Mouse (Mus musculus) testis, postnatal 14 days (tissue): Measurements from ENCODE around the gene Foxn3.
"Not testable (repeated sequence)": the region's sequence is repeated elsewhere in the genome, so short reads cannot be mapped to it uniquely, and the experiment has no call there.

Experiments used
- DNase-seq: peaks from one replicate; pipeline ENCODE4 v3.0.0; 2021; ENCODE audit warnings: low spot score

Foxn3 gene

GRCm38 (mm10) chr12:99221087-99221846, 342.1 kb downstream of the Foxn3 start:
- DNase-seq = no peak

GRCm38 (mm10) chr12:99220333-99220732, 343.0 kb downstream of the Foxn3 start:
- DNase-seq = no peak

DNA sequence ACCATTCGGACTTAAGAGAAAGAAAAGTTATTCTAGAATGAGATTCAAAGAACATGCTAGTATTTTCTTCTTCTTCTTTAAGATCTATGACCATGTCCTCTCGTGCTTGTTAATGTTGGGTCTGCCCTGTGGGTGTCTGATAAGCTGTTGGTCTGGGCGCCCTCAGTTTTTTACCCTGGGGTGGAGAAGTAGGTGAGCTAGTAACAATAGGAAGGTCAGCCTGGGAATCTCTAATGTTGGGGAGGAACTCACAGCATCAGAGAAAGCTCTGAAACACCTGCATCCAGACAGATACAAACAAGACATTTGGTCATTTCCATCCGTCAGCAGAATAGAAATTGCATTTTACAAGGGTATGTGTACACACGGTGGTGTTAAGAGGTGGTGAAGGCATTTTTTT, 343.6 kb downstream of the Foxn3 start:
- DNase-seq = no peak

- no peak for DNase-seq
Observed at GRCm38 (mm10) chr12:99217145-99217698, 346.2 kb downstream of the Foxn3 start.

GRCm38 (mm10) chr12:99216341-99216761, 347.0 kb downstream of the Foxn3 start:
- no peak for DNase-seq

GRCm38 (mm10) chr12:99215521-99216255, 347.7 kb downstream of the Foxn3 start:
- no peak for DNase-seq

- DNase-seq = no peak
Observed at GRCm38 (mm10) chr12:99214098-99214497, 349.3 kb downstream of the Foxn3 start.

DNA sequence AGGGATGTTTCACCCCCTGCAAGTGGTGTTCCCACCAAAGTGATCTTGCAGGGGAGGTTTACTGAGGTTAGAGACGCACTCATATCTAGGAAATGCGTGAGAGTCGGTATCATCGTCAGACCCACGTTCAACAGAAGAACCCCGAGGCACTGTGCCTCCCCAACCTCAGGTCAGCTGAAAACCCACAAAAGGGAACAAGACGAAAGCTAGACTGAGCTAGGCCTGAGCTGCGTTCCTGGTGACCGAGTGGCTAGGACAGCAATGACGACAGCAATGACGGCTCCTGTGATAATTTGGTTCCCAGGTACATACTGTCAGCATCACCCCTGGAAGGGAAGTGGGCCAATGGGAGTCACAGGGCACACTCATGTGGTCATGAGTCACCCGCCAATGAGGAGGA, 350.2 kb downstream of the Foxn3 start:
- DNase-seq = no peak

- DNase-seq = no peak
Observed at GRCm38 (mm10) chr12:99209801-99210200, 353.6 kb downstream of the Foxn3 start.

DNA sequence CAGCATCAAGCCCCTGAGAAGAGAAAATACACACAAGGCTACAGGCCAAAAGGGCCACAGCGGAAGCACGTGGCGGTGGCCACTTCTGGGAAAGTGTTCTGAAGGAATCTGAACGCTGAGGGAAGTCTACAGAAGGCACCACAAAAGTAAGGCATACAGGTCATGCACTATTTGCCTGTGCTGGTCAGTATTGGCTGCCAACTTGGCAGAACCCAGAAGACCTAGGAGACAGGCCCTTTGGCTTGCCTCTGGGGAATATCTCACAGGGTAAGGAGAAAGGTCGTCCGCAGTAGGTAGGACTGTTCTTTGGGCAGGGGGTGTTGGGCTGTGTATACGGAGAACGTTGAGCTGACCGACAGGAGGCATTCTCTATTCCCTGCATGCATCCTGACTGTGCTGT, 355.1 kb downstream of the Foxn3 start:
- no peak for DNase-seq

- no peak for DNase-seq
Observed at GRCm38 (mm10) chr12:99207014-99207612, 356.3 kb downstream of the Foxn3 start.

GRCm38 (mm10) chr12:99205734-99206133, 357.6 kb downstream of the Foxn3 start:
- no peak for DNase-seq

- DNase-seq = no peak
Observed at GRCm38 (mm10) chr12:99199124-99199483, 364.3 kb downstream of the Foxn3 start.

DNA sequence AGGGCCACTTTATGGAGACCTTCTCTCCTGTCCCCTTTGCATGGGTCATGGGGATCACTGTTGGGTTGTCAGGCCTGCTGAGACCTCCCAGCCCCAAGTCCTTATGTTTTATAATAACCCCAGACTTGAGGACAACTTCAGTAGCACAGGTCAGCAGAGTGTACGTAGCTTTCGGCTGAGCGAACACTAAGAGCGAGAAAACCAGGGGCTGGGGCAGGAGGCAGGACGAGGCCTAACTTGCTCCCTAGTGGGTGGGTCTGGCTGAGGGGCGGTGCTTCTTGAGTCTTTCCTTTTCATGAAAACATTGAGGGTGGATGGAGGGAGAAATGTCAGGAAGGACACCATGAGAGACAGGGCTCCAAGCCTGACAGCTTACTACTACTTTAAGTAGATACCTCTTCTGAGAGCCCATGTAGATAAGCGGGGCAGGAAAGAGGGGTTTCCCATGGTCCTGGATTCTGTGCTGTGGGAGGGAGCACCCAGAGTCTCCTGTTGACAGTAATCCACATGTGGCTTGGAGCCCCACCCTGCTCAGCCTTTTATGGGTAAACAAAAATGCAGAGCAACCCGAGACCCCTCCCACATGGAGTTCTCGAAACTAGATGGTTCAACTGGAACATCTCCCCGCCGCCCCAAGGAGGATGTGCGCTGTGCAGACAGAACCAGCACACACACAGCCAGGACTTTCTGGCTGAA, 364.8 kb downstream of the Foxn3 start:
- DNase-seq = no peak

DNA sequence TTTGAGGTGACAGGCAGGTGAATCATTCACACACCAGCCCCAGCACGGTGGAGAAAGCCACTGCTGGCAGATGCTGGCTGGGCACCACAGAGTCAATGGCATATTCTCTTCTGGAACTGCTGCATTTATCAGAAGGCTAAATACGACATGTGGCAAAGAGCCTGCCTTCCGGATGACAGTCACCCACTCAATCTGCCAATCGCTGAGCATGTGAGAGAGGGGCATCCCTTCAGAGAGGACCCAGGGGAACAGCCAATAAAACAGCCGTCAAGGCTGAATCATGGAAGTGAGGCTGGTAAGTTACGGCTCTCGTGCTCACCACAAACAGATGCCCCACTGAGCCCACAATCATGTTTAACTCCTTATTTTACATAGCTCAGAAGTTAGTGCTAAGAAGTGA, 366.4 kb downstream of the Foxn3 start:
- DNase-seq = no peak

- DNase-seq = no peak
Observed at GRCm38 (mm10) chr12:99195655-99196054, 367.7 kb downstream of the Foxn3 start.

DNA sequence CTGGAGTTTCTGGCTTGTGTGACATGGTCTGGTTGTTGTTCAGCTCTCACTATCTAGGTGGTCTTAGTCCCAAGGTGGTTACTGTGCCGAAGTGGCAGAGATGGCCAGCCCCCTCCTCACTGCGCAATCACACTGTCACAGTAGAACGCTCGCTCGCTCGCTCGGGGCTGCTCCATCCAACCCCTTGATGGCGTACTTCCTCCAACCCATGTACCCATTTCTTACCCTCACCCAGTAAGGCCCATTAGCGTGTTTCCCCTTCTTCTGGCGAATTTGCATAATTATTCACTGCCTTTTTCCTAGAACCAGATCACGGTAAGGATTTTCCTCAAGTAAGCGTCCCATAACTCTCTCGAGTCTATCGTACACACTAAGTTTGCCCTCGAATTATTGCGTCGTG, 369.3 kb downstream of the Foxn3 start:
- DNase-seq = not testable (repeated sequence)

GRCm38 (mm10) chr12:99187671-99188070, 375.7 kb downstream of the Foxn3 start:
- DNase-seq = no peak

- no peak for DNase-seq
Observed at GRCm38 (mm10) chr12:99186239-99186638, 377.1 kb downstream of the Foxn3 start.

- DNase-seq = no peak
Observed at GRCm38 (mm10) chr12:99183261-99183792, 380.1 kb downstream of the Foxn3 start.

- no peak for DNase-seq
Observed at GRCm38 (mm10) chr12:99182338-99182737, 381.0 kb downstream of the Foxn3 start.

DNA sequence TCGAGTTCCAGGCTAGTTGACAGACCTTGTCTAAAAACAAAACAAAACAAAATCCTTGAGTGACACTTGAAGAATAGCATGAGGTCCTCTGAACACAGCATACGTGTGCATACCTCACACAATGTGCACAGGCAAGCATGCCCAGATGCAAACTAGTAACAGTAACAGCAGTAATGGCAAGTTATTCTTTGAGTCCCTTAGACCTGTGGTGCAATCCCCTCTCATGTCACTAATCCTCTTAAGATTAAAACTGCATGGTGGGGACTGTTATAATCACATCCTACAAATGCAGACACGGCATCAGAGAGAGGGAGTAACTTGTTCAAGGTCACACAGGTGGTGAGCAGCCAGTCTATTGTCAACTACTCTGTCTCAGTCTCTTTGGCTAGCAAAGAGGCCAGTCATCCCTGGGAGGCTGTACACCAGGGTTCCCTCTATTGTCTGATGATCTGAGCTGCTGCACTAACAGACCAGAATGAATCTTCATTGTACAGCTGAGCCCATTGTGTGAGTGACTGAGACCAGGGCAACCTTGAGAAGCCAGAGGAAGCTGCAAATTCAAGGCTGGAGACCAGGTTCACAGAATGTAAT, 383.1 kb downstream of the Foxn3 start:
- no peak for DNase-seq
